Mouse (Mus musculus) thymus, adult 2 months (tissue): Measurements from ENCODE around the gene Klf11. TPM values are rescaled to one million over a fixed set of nuclear protein-coding genes. Genes with fewer than 3 reads are reported as not detected.

Source experiments
- DNase-seq: peaks from one replicate; pipeline ENCODE4 v3.0.0; 2021
- H3K27ac ChIP-seq: fragments of 200-500 bp; 2 replicates; pipeline ENCODE4 v1.5.1; 2012; ENCODE audit warnings: low read length, control low read depth; ENCODE audit not compliant: control insufficient read depth, insufficient read depth
- H3K27me3 ChIP-seq: fragments of 200-500 bp; 2 replicates; pipeline ENCODE4 v1.6.1; 2012; ENCODE audit warnings: mild to moderate bottlenecking, low read length, moderate library complexity, mixed read lengths; ENCODE audit not compliant: control insufficient read depth, insufficient read depth
- H3K36me3 ChIP-seq: fragments of 200-500 bp; 2 replicates; pipeline ENCODE4 v1.6.1; 2012; ENCODE audit warnings: mild to moderate bottlenecking, low read length, moderate library complexity; ENCODE audit not compliant: control insufficient read depth, insufficient read depth
- H3K4me1 ChIP-seq: fragments of 200-500 bp; replicated peaks from 2 replicates; pipeline ENCODE4 v1.6.1; 2012; ENCODE audit warnings: low read length; ENCODE audit not compliant: control insufficient read depth, insufficient read depth
- H3K4me3 ChIP-seq: fragments of 200-500 bp; 2 replicates; pipeline ENCODE4 v1.5.1; 2012; ENCODE audit warnings: mild to moderate bottlenecking, low read length, control low read depth, moderate library complexity; ENCODE audit not compliant: control insufficient read depth, insufficient read depth
- CTCF ChIP-seq: fragments of 200-500 bp; IDR thresholded peaks from 2 replicates; pipeline ENCODE4 v1.5.1; 2012; ENCODE audit warnings: mild to moderate bottlenecking, control low read depth, low read length, moderate library complexity, borderline replicate concordance; ENCODE audit not compliant: control insufficient read depth, poor library complexity, insufficient read depth; ENCODE audit errors: extremely low read depth
- POLR2A ChIP-seq: fragments of 200-500 bp; IDR thresholded peaks from 2 replicates; pipeline ENCODE4 v1.6.1; 2012; ENCODE audit warnings: mild to moderate bottlenecking, low read length, control low read depth, moderate library complexity; ENCODE audit not compliant: control insufficient read depth, poor library complexity, insufficient read depth; ENCODE audit errors: extremely low read depth
- WGBS: fragments of 180-500 bp; shearing (Covaris S2); methylation state at CpG from one replicate; pipeline ENCODE4 v1.1.7; 2018; 5-methylcytosine and 5-hydroxymethylcytosine counted together
- polyA plus RNA-seq: library from polyadenylated mRNA; depleted of rRNA; stranded (reverse); fragments of >200 nt; gene quantifications from 2 replicates; pipeline ENCODE4 v1.2.3, GENCODE M21; 2012

Klf11 gene
- polyA plus RNA-seq, 1 experiment: 4.9 TPM

DNA sequence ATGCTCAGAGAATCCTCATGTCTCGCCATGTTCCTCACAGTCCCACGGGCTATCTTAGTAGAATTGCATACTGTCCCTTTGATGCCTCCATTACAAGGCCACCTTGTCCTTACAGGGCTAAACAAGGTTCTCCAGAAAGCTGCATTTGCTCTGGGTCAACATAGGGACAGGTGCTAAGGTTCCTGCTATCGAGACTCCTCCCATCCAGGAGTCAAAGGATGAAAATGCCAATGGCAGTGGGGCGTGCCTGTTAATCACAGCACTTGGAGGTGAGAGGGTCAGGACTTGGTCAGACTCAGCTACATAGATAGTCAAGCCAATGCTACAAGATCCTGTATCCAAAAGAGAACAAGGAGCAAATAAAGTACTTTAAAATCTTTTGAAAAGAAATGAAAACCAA, 31.6 kb upstream of the Klf11 start:
- 88% methylated on average over 4 of the region's 4 CpGs for WGBS
- no peak overlapping the region for H3K4me3 ChIP-seq

GRCm38 (mm10) chr12:24623486-24624251, 27.4 kb upstream of the Klf11 start:
- no peak overlapping the region for H3K27ac ChIP-seq
- H3K36me3 ChIP-seq: no peaks in the 10 kb centered on the region
- H3K4me3 ChIP-seq: no peak overlapping the region
- H3K4me1 ChIP-seq: no peaks in the 10 kb centered on the region
- H3K27me3 ChIP-seq: no peaks in the 10 kb centered on the region
- TF ChIP-seq CTCF (no peak), POLR2A (no peak)
- DNase-seq: no peak
- 92% methylated on average over 12 of the region's 12 CpGs for WGBS

More for the DNA sequence above, 31.6 kb upstream of the Klf11 start:
- Histone ChIP-seq H3K36me3 (no peaks in the 10 kb centered on the region), H3K27ac (no peak overlapping the region), H3K4me1 (no peaks in the 10 kb centered on the region), H3K27me3 (no peaks in the 10 kb centered on the region)
- TF ChIP-seq POLR2A (no peak), CTCF (no peak)
- no peak for DNase-seq

GRCm38 (mm10) chr12:24626401-24626800, 24.7 kb upstream of the Klf11 start:
- no peak overlapping the region for H3K4me3 ChIP-seq
- DNase-seq: no peak
- H3K4me1 ChIP-seq: no peaks in the 10 kb centered on the region
- 96% methylated on average over 5 of the region's 5 CpGs for WGBS
- no peak for TF ChIP-seq POLR2A
- no peak for TF ChIP-seq CTCF
- no peak overlapping the region for H3K27ac ChIP-seq
- H3K36me3 ChIP-seq: no peaks in the 10 kb centered on the region
- H3K27me3 ChIP-seq: no peaks in the 10 kb centered on the region

- no peak overlapping the region for H3K4me3 ChIP-seq
- DNase-seq: no peak
- TF ChIP-seq CTCF (no peak), POLR2A (no peak)
- no peak overlapping the region for H3K27ac ChIP-seq
- H3K36me3 ChIP-seq: no peaks in the 10 kb centered on the region
- H3K27me3 ChIP-seq: no peaks in the 10 kb centered on the region
- H3K4me1 ChIP-seq: no peaks in the 10 kb centered on the region
- WGBS: 82% methylated on average over 3 of the region's 3 CpGs
Measured at GRCm38 (mm10) chr12:24627215-24627614, 23.9 kb upstream of the Klf11 start.

DNA sequence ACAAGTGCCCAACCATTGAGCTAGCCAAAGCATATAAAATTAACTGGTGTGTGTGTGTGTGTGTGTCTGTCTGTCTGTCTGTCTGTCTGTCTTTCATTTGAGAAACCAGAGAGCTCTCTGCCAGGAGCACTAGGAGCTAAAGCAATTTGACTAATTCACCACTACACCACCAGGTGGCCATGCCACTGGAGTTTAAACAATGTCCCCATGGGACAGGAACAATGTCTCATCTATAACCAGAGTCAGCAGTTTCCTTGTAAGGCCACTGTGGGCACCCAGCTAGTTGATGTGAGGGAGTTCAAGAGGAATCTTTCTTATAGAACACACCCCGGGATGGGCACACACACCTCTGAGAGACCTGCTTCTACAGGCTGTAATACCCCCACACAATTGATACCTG, 20.9 kb upstream of the Klf11 start:
- 48% methylated on average over 1 of the region's 1 CpGs for WGBS
- no peaks in the 10 kb centered on the region for H3K36me3 ChIP-seq
- no peak overlapping the region for H3K4me3 ChIP-seq
- TF ChIP-seq POLR2A (no peak), CTCF (no peak)
- peaks cover 2% of the 10 kb centered on the region; the same call in 1 of the 2 replicates for H3K4me1 ChIP-seq
- H3K27me3 ChIP-seq: no peaks in the 10 kb centered on the region
- H3K27ac ChIP-seq: no peak overlapping the region
- DNase-seq: peak; percentile 32

DNA sequence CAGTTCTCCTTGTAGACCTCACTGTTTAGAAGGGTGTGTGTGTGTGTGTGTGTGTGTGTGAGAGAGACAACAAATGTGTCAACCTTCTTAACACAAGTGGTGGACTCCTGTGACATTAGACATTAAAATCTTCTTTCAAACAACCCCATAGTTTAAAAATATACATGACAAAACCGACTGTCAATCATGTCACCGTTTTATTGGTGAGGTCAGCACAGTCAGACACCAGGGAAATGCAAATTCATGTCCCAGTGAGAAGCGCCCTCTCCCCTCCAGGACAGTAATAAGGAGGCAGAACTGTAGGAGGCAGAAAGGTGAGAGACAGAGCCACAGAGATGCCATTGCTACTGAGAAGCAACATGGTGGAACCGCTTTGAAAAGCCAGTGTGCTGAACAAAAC, 18.7 kb upstream of the Klf11 start:
- Histone ChIP-seq H3K27me3 (no peaks in the 10 kb centered on the region), H3K27ac (no peak overlapping the region), H3K4me3 (no peak overlapping the region), H3K4me1 (peaks cover 2% of the 10 kb centered on the region; the same call in 1 of the 2 replicates), H3K36me3 (no peaks in the 10 kb centered on the region)
- WGBS: 80% methylated on average over 4 of the region's 4 CpGs
- DNase-seq: no peak
- TF ChIP-seq POLR2A (no peak), CTCF (no peak)
